Mouse (Mus musculus) CH12.LX (cell line): ENCODE results near the gene Hnrnpa1.

Experiments
- CTCF ChIP-seq, 2 experiments: IDR thresholded peaks in 1 of 2; conservative IDR thresholded peaks in 1 of 2; 2 replicates each; pipeline ENCODE4 v1.5.1; 2011 to 2012; ENCODE audit warnings: low read depth in 2 of 2, low read length in 2 of 2, improper control_type of control experiment in 1 of 2, inconsistent platforms in 1 of 2, mild to moderate bottlenecking in 1 of 2, moderate library complexity in 1 of 2
- POLR2AphosphoS2 ChIP-seq: IDR thresholded peaks from 2 replicates; pipeline ENCODE4 v1.6.1; 2011; ENCODE audit warnings: low read depth, low read length, improper control_type of control experiment
- ZC3H11A ChIP-seq: IDR thresholded peaks from 2 replicates; pipeline ENCODE4 v1.6.1; 2012; ENCODE audit warnings: low read depth, mild to moderate bottlenecking, inconsistent platforms, low read length, improper control_type of control experiment

- no peak for TF ChIP-seq ZC3H11A
- TF ChIP-seq POLR2AphosphoS2 = no peak
- no peak for TF ChIP-seq CTCF (conservative IDR thresholded peaks at IDR 0.05 in 1 of 2, IDR thresholded peaks at IDR 0.05 in 1 of 2; ENCODE audit: low read depth in 2 of 2, low read length in 2 of 2)
These were observed 510 bp upstream of the Hnrnpa1 start, which contains the start of gene Cbx5 for GRCm38 (mm10) chr15:103239685-103240159.
